Mouse (Mus musculus) brain, embryonic 18.5 days (tissue): ENCODE results near the gene Zpr1.

Experiments
- DNase-seq: peaks from one replicate; pipeline ENCODE4 v3.0.0-alpha.2; 2012; ENCODE audit warnings: low read depth, low spot score

Gene Zpr1

DNA sequence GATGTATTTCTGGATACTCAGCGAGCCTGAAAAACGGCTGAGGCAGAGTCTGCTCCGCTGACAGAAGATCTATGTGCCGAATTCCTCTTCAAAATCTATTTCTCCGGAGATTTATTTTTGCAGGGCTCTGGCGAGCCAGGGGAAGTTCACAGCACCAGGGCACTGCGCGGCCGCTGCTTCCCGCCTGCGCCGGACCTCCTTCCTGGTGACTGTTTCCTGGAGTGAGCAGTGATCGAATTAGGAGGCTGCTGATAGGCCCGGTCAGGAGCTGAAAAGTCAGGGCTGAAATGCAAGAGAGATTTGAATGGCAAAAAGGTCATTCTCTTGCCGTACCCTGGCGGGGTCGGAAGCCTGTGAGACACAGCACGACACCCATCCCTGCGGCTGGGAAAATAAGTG, 56.4 kb downstream of the Zpr1 start:
- DNase-seq: no peak

GRCm38 (mm10) chr9:46329801-46330585, 57.1 kb downstream of the Zpr1 start:
- no peak for DNase-seq

- DNase-seq: no peak
Measured at GRCm38 (mm10) chr9:46330586-46330895, 57.7 kb downstream of the Zpr1 start.

- DNase-seq: no peak
Measured at GRCm38 (mm10) chr9:46331301-46331700, 58.4 kb downstream of the Zpr1 start.
